Mouse (Mus musculus) liver, embryonic 11.5 days (tissue): ENCODE measurements around the gene Psmd10. TPM values are rescaled to one million over a fixed set of nuclear protein-coding genes. Genes with fewer than 3 reads are reported as not detected.

ENCODE experiments used
- ATAC-seq: fragments of 200-750 bp; cut with Nextera tagmentation; replicated peaks from 2 replicates; pipeline ENCODE4 v1.8.0; 2017; ENCODE audit warnings: moderate number of reproducible peaks, mild to moderate bottlenecking, moderate TSS enrichment, moderate library complexity; ENCODE audit not compliant: low FRiP score
- DNase-seq: peaks from one replicate; pipeline ENCODE4 v3.0.0-alpha.2; 2017; ENCODE audit warnings: low spot score
- H3K27ac ChIP-seq: fragments of 300-500 bp; sonication (generic); 2 replicates; pipeline ENCODE4 v1.5.1; 2014; ENCODE audit warnings: mild to moderate bottlenecking, low read depth, low read length, control low read depth
- H3K27me3 ChIP-seq: fragments of 300-500 bp; sonication (generic); replicated peaks from 2 replicates; pipeline ENCODE4 v1.6.1; 2014; ENCODE audit warnings: low read length, mixed read lengths; ENCODE audit not compliant: control insufficient read depth, insufficient read depth
- H3K36me3 ChIP-seq: fragments of 300-500 bp; sonication (generic); 2 replicates; pipeline ENCODE4 v1.6.1; 2014; ENCODE audit warnings: mild to moderate bottlenecking, low read length, moderate library complexity, mixed read lengths; ENCODE audit not compliant: control insufficient read depth, insufficient read depth
- H3K4me1 ChIP-seq: fragments of 300-500 bp; sonication (generic); replicated peaks from 2 replicates; pipeline ENCODE4 v1.6.1; 2014; ENCODE audit warnings: low read length, mixed read lengths; ENCODE audit not compliant: control insufficient read depth, insufficient read depth
- H3K4me2 ChIP-seq: fragments of 300-500 bp; sonication (generic); 2 replicates; pipeline ENCODE4 v1.6.1; 2014; ENCODE audit warnings: mild to moderate bottlenecking, control low read depth, moderate library complexity
- H3K4me3 ChIP-seq: fragments of 300-500 bp; sonication (generic); 2 replicates; pipeline ENCODE4 v1.5.1; 2014; ENCODE audit warnings: low read depth, low read length, control low read depth
- H3K9ac ChIP-seq: fragments of 300-500 bp; sonication (generic); 2 replicates; pipeline ENCODE4 v1.6.1; 2014; ENCODE audit warnings: low read depth, low read length, control low read depth
- H3K9me3 ChIP-seq: fragments of 300-500 bp; sonication (generic); 2 replicates; pipeline ENCODE4 v1.6.1; 2016; ENCODE audit warnings: low read length, inconsistent platforms, mixed read lengths; ENCODE audit not compliant: control insufficient read depth
- WGBS: fragments of 180-500 bp; shearing (Covaris S2); extraction: QIAGEN DNeasy Blood & Tissue Kit; methylation state at CpG from one replicate; pipeline ENCODE4 v1.1.7; 2014; 5-methylcytosine and 5-hydroxymethylcytosine counted together
- polyA plus RNA-seq: library from polyadenylated mRNA; unstranded; fragments of >200 nt; fragmentation: Nextera tagmentation; extraction: Ambion mirVana; gene quantifications from 2 replicates; pipeline ENCODE4 v1.2.1, GENCODE M21; 2014

Gene Psmd10
- 50.3 and 53.6 TPM in 2 replicates for polyA plus RNA-seq

- Histone ChIP-seq H3K36me3 (no peaks in the 10 kb centered on the region), H3K27ac (0 out of 2 replicates have a peak within 1 kb of the TSS, but pooled peaks have one; percentile 21), H3K27me3 (peaks cover 3% of the 10 kb centered on the region; the same call in 1 of the 2 replicates), H3K4me2 (peak within 1 kb of the TSS; percentile 64), H3K9ac (peak within 1 kb of the TSS; percentile 57), H3K4me1 (no peaks in the 10 kb centered on the region; the same call in 1 of the 2 replicates), H3K4me3 (peak within 1 kb of the TSS; percentile 58), H3K9me3 (no peaks in the 10 kb centered on the region)
- 19% methylated on average over 23 of the region's 23 CpGs for WGBS
- ATAC-seq (peak; percentile 95), DNase-seq (peak; percentile 78)
These were observed at the start of gene Psmd10, which contains the start of gene Atg4a for GRCm38 (mm10) chrX:140956272-140956940. Gene Psmd10, minus strand, starts transcription at chrX:140956728. Gene Atg4a, plus strand, starts transcription at chrX:140956907.

- Histone ChIP-seq H3K27me3 (peaks cover 10% of the 10 kb centered on the region), H3K4me1 (no peaks in the 10 kb centered on the region)
- ATAC-seq = no peak
These were observed 42.4 kb upstream of the Psmd10 start for GRCm38 (mm10) chrX:140998885-140999284.

GRCm38 (mm10) chrX:140997912-140998545, 41.5 kb upstream of the Psmd10 start:
- no peaks in the 10 kb centered on the region for H3K4me1 ChIP-seq
- H3K9ac ChIP-seq = no peak overlapping the region
- peaks cover 14% of the 10 kb centered on the region for H3K27me3 ChIP-seq
- H3K4me3 ChIP-seq = no peak overlapping the region
- DNase-seq = no peak
- ATAC-seq = no peak
- H3K36me3 ChIP-seq = no peaks in the 10 kb centered on the region
- no peak overlapping the region for H3K27ac ChIP-seq
- no peaks in the 10 kb centered on the region for H3K9me3 ChIP-seq
- 57% methylated on average over 1 of the region's 1 CpGs for WGBS
- no peak overlapping the region for H3K4me2 ChIP-seq

More at GRCm38 (mm10) chrX:140998885-140999284, 42.4 kb upstream of the Psmd10 start:
- Histone ChIP-seq H3K4me3 (no peak overlapping the region), H3K4me2 (no peak overlapping the region), H3K27ac (no peak overlapping the region), H3K36me3 (no peaks in the 10 kb centered on the region), H3K9ac (no peak overlapping the region), H3K9me3 (no peaks in the 10 kb centered on the region)
- DNase-seq = no peak

DNA sequence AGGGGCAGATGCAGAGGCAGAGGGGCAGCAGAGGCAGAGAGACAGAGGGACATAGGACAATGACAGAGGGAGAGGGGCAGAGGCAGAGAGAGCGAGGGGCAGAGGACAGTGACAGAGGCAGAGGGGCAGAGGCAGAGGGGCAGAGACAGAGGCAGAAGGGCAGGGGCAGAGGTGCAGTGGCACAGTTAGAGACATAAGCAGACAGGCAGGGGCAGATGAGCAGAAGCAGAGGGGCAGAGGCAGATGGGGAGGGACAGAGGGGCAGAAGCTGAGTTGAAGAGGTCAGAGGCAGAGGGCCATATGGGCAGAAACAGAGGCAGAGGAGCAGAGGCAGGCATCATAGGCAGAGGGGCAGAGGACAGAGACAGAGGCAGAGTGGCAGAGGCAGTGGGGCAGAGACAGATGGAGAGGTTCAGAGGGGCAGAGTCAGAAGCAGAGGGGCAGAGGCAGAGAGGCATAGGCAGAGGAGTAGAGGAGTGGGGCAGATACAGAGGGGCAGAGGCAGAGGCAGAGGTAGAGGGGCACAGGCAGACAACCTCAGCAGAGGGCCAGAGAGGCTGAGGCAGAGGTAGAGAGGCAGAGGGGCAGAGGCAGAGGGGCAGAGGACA, 40.5 kb upstream of the Psmd10 start:
- DNase-seq (no peak), ATAC-seq (peak; percentile 51; the same call in 1 of the 2 replicates)
- peaks cover 16% of the 10 kb centered on the region for H3K27me3 ChIP-seq
- H3K4me1 ChIP-seq = no peaks in the 10 kb centered on the region
- WGBS = 82% methylated on average over 1 of the region's 1 CpGs
- no peak overlapping the region for H3K4me3 ChIP-seq
- H3K27ac ChIP-seq = no peak overlapping the region
- H3K4me2 ChIP-seq = no peak overlapping the region
- no peaks in the 10 kb centered on the region for H3K9me3 ChIP-seq
- no peaks in the 10 kb centered on the region for H3K36me3 ChIP-seq
- H3K9ac ChIP-seq = no peak overlapping the region

- Histone ChIP-seq H3K4me2 (no peak overlapping the region), H3K4me3 (no peak overlapping the region), H3K27ac (no peak overlapping the region), H3K9me3 (no peaks in the 10 kb centered on the region), H3K9ac (no peak overlapping the region), H3K27me3 (peaks cover 13% of the 10 kb centered on the region), H3K4me1 (no peaks in the 10 kb centered on the region), H3K36me3 (no peaks in the 10 kb centered on the region)
- DNase-seq = no peak
- ATAC-seq = no peak
- WGBS = 88% methylated on average over 2 of the region's 2 CpGs
These were observed 28.7 kb upstream of the Psmd10 start for GRCm38 (mm10) chrX:140985256-140985655.

- DNase-seq (no peak), ATAC-seq (no peak)
- Histone ChIP-seq H3K27ac (no peak overlapping the region), H3K27me3 (peaks cover 16% of the 10 kb centered on the region), H3K36me3 (no peaks in the 10 kb centered on the region), H3K4me3 (no peak overlapping the region), H3K4me1 (no peaks in the 10 kb centered on the region), H3K4me2 (no peak overlapping the region), H3K9me3 (no peaks in the 10 kb centered on the region), H3K9ac (no peak overlapping the region)
- 55% methylated on average over 6 of the region's 6 CpGs for WGBS
These were observed 28.3 kb upstream of the Psmd10 start for GRCm38 (mm10) chrX:140984795-140985194.

DNA sequence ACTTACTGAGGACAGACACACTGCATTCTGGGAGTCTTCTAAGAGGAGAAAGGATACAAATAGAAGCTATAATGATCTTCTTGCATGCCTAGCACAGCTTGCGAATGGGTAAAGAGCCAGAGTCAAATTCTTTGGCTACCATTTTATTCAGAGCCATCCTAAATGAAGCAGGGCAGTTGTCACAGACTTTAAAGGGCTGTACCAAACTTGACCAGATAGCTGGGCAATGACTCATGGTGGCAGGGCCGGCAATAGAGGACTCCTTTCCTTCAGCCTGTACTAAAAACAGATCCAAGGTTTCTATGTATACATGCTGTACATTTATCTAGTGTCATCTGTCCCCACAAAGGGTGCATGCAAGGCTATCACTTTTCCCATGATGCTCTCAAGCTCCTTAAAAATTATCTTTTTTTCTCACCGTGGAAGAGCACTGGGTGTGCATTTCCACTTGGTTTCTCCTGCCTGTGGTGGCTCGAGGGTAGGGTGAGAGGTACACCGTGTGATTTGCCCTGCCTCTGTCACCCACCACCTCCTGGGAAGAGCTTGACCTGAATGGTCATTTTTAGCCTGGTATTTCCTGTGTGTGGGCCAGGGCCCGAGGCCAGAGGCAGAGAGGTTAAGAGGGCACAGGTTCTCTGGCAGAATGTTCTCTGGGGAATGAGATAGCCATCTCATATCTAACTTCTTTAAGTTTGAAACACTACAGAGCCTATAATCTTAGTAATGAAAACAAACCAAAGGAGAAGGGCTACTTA, 26.9 kb upstream of the Psmd10 start:
- Histone ChIP-seq H3K9me3 (no peaks in the 10 kb centered on the region), H3K4me1 (no peaks in the 10 kb centered on the region), H3K36me3 (no peaks in the 10 kb centered on the region), H3K27ac (no peak overlapping the region), H3K4me2 (no peak overlapping the region), H3K27me3 (peaks cover 15% of the 10 kb centered on the region), H3K9ac (no peak overlapping the region), H3K4me3 (no peak overlapping the region)
- ATAC-seq = no peak; the same call in 1 of the 2 replicates
- no peak for DNase-seq
- 41% methylated on average over 6 of the region's 6 CpGs for WGBS

DNA sequence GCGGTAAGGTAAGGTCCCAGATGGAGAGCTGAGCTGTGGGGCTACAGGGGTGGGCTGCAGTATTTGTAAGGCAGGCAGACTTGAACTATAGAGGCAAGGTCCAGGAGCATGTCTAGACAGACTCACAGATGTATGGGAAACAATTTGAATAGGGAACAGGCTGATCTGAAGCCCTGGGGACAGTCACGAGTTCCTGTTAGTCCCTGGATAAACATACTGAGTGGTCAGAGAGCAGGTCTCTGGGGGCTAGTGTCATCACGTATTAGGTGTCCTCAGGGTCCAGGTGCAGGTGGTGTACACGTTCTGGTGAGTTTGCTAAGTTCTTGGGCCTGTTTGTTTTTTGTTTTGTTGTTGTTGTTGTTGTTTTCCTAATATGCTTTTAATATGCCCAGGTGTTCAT, 23.6 kb upstream of the Psmd10 start:
- ATAC-seq (no peak), DNase-seq (no peak)
- Histone ChIP-seq H3K4me2 (no peak overlapping the region), H3K27ac (no peak overlapping the region), H3K9me3 (no peaks in the 10 kb centered on the region), H3K36me3 (no peaks in the 10 kb centered on the region), H3K4me3 (no peak overlapping the region), H3K4me1 (no peaks in the 10 kb centered on the region), H3K9ac (no peak overlapping the region), H3K27me3 (peaks cover 24% of the 10 kb centered on the region)
- 65% methylated on average over 4 of the region's 4 CpGs for WGBS
